Mouse (Mus musculus) layer of hippocampus, postnatal 10 days (tissue): ENCODE measurements around the gene Dab1. TPM values are rescaled to one million over a fixed set of nuclear protein-coding genes. Genes with fewer than 3 reads are reported as not detected.

Source experiments
- DNase-seq, 2 experiments: peaks; one replicate each; pipeline ENCODE4 v3.0.0; 2021; ENCODE audit warnings: low spot score in 2 of 2
- long read RNA-seq: library from polyadenylated mRNA; stranded (forward); transcript quantifications from one replicate; pipeline ENCODE4 v2.0.0, GENCODE M21; 2023
- total RNA-seq, 2 experiments: library from RNA; stranded (reverse); gene quantifications; 2 replicates each; pipeline ENCODE4 v1.2.3; 2021

Gene Dab1
- 100 to 1,000 TPM; 147 to 158 TPM for total RNA-seq
- long read RNA-seq, full-length matches to known transcripts = 14 of 98 reads
- long read RNA-seq, partial matches to known transcripts = 30 of 98 reads
- long read RNA-seq, other reads (novel, unspliced or antisense) = 54 of 98 reads

DNA sequence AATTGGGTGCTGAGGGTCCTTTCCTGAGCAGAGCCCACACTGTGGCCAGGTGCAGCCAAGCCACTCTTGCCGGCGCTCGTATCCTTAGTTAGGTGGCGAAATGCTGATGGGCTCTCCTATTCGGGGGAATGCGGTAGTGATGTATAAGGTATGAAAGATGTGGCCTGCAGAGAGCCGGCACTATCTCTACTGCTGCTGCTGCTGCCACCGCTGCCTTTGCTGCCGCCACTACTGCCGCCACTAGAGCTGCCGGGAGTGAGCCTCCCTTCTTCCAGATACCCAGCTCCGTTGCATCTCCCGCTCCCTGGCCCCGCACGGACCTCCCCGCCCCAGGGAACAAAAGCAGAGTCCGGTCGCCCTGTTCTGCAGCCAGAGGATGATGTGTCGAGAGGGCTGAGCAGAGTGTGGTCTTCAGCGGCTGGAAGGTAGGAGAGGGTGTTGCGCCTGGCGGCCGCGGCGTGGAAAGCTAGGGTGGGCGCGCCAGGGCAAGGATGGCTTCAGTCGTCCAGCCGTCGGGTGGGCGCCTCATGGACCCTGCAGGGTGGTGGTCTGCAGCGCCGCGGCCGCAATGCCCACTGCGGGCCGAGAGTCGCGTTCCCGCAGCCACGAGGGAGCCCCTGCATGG, at the start of gene Dab1:
TSS of gene Dab1 (plus strand) at position 39 of the 625 bp plus-strand sequence.
- peak; percentile 51 to 68 for DNase-seq

DNA sequence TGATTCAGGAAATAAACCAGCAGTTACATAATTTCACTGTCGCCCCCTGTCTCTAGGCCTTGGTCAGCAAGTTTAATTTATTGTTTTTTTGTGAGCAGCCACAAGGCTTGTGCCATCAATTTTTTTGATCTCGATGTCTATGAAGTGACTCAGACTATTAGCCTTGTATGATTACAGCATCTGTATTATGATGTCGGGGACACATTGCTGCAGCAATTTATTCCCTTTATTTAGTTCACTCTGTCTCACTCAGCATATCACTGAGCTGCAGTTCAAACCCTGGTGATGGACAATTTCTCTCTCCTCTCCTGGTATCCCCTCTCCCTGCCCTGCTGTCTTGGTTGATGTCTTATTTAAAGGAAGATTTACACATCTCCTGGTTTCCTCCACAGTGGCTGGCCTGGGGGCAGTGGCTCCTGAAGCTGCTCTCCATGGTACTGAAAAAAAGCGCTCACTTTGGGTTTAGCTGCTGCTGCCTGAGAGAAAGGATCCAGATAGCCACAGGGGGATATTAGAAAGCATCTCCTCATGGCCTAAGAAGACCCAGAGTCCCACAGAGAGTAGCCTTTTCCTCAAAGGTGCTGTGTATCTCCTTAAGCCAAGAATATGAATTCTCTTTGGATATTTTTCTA, 47.3 kb upstream of the Dab1 start:
- DNase-seq = no peak

DNA sequence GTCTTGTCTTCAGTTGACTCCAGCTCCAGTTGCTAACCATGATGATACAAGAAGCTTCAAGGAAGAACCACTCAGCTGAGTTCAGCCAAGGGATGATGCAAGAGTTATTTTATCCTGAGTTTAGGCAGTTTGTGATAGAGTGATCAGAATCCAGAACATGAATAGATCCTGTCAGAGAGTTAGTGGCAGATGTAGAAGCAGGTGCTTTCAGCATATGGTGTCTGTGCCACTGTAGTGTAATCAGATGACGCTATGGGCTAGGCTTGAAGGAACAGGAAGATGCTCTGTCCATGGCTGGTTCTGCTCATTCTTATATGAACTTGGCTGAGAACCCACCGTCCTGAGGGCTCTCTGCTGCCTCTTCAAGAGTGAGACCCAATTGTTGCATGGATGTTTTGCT, 43.6 kb upstream of the Dab1 start:
- no peak for DNase-seq

DNA sequence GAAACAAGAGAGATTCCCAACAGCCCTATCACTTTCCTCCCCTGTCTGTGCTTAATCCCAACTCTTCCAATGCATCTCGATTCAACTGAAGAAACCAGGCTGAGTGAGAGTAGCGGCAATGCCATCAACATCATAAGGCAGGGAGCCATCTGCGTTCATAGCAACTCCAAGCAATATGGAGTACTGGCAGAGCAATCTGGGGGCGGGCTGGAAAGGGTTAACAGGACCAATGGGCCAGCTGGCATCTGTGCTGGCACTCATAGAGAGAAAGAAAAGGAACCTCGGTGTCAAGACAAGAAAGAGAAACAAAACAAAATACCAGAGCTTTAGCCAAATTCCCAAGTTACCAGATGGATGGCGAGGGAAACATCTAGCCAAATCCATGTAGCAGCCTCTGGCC, 42.9 kb upstream of the Dab1 start:
- peak; percentile 58 to 65 for DNase-seq

DNA sequence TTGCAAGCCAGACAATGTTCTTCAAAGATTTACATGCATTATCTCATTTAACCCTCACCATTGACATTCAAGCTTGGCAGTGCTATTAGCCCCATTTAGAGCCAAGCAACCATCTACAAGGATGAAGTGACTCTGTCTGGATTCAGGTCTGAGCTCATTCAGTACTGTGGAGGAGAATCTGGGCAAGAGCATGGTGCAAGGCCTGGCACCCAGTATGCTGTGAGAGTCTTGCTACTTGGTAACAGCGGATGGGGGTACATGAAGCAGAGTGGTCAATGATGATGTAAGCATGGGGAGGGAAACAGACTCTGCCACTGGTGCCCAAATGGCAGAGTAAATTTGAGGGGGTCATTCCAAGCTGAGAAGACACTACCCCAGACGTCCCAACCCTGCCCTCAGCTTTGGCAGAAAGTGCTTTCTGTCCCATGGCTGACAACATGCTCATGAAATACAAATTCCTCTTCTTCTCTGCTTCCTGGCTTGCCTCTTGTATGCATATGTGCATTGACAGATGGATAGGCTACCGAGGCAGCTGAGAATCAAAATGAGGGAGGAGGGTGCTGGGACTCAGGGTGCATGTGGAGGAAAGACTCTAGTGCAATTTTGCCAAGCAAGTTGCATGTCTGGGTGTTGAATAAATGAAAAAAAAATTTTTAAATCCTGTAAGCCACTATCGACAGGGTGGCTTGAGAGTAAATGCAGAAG, 41.9 kb upstream of the Dab1 start:
- peak; percentile 36 to 57 for DNase-seq

DNA sequence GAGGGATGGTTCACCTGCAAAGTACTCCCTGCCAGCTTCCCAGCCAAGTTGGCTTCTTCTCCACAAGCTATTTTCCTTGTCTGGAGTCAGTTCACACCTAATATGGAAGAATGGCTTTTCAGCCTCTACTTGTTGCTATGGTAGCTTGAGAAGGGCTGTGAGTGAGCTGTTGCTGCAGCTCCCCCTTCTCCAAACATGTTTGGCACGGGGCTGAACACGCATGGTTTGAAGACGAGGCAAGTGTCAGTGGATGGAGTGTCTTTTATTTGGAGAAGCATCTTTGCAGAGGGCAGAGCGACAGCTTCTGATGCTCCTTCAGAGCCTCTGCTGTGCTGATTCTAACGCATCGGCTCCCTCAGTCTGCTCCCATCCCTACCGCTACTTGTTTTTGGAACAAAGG, 41.3 kb upstream of the Dab1 start:
- DNase-seq = peak; percentile 40 to 44

DNA sequence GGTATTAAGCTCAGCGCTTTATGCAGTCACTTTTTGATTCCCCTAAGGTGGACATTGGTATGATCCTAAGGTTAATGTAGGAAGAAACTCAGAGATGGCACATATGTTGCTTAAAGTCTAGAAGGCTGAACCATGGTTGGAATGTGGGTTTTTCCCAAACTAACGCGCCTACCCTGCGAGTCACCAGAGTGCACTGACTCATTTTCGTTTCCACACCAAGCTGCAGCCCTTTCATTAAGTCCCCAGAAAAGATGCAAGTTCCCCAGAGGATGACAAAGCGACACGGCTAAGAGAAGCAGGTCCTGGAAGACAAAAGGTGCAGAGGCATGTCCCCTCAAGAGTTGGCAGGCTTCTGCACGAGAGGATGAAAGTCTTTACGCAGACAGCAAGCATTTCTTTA, 39.1 kb upstream of the Dab1 start:
- DNase-seq = no peak

DNA sequence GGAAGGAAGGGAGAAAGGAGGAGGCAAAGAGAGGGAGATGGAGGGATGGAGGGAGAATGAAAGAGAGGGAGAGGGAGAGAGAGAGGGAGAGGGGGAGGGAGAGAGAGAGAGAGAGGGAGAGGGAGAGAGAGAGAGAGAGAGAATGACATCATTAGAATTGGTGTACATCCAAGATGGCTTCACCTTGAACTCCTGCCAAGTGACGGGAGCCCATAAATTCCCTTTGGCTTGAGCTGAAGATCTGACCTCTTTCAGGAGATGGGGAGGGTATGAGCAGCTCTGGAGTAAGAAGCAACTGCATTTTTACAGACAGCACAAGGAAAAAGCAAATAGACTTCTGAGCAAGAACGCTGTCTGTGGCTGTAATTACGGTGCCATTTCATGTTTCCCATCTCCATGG, 4.1 kb upstream of the Dab1 start:
- no peak for DNase-seq

DNA sequence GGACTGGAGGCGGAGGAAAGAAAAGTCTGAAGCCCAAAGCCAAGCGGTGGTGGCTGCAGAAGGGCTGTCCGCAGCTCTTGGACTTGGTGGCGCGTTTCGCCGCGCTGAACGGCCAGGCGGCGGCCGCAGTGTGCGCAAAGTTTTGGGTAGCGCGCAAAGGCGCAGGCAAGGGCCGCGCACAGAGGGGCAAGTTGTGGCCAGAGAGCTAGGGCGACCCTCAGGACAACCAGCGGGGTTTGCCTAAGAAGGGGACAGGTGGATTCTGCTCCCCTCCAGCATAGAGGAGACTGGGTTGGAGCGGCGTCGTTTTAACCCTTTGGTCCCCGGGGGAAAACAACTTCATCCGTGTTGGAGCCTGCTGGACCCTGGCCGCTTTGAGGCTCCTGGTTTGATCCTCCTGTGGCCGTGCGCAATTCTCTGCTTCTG, 800 bp downstream of the Dab1 start:
- peak; percentile 38 to 54 for DNase-seq

DNA sequence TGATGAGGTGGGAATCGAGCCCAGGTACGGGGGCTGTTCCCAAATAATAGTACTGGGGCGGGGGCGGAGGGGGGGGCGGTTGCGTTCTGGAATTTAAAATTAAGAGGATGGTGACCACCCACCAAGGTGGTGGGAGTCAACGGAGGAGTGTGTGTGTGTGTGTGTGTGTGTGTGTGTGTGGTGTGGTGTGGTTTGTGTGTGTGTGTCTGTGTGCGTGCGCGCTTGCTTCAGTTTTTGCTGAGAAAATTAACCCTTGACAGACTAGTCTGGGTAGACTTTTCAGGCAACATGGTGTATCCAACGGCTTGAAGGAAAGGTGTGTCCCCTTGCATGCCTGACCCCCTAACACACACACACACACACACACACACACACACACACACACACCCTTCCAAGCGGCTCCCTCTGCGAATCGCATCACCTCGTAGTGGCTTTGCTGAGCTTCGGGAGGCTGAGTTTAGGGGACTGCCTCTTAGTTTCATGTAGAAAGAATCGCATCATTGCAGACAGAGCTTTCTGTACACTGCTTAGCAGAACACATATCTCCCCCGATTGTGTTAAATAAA, 1.5 kb downstream of the Dab1 start:
- DNase-seq = peak in 1 of 2 experiments; percentile 33

DNA sequence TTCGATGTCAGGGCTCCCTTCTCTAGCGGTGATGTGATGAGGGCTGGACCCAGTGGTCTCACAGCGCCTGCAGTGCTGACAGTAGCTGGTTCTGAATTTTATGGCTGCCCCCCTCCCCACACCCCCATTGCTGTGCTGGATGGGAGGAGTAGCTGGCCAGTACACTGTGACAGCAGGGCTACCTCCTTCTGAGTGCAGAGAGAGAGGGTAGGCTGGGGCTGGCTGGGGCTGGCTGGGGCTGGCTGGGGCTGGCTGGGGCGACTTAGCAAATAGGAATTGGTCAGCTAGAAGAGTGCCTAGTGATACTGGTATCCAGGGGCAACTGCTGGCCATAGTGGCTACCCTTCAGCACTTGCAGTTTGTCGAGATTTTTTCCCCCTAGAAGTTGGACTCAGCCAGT, 2.4 kb downstream of the Dab1 start:
- peak; percentile 35 to 36 for DNase-seq

DNA sequence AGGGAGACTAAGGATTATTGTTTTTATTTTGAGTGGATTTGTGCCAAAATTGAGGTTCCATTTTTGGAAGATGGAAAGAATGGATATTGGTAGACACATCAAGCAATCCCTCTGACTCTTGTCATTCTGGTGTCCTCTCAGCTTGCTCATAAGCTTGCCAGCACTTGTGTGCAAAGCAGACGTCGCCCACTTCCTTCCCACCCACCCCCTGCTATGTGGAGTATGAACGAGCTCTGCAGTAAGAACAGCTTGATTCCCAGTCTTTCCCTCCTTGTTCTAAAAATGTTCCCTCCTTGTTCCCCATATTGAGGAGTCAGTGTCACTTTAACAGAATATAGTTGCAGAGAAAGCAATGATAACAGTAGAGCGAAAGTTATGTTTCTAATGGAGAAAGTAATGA, 11.0 kb downstream of the Dab1 start:
- DNase-seq = no peak

DNA sequence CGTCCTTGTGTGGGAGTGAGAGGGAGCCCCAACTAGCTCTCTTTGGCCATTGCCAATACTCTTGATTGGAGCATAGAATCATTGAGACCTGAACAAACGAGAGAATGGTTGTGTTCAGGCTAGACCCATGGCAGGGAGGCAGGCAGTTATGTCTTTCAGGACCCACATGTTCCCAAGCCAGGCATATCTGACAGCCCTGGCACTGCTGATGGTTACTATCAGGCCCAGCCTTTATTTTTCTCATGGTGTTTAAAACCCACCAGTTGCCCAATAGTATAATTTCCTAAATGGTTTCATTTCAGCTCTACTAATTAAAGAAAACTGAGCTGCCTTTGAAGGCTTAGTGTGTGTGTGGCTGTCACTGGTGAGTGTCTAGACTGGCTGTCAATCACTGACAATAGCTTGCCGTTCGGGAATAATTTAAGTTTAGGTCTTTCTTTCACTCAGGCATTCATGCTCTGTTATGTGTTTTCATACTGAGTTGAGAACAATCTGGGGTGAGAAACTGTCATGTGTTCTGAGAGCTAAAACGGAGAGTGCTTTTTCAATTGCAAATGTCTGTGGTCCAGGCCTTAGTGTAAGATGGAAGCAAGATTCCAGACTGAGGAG, 17.1 kb downstream of the Dab1 start:
- DNase-seq = no peak

DNA sequence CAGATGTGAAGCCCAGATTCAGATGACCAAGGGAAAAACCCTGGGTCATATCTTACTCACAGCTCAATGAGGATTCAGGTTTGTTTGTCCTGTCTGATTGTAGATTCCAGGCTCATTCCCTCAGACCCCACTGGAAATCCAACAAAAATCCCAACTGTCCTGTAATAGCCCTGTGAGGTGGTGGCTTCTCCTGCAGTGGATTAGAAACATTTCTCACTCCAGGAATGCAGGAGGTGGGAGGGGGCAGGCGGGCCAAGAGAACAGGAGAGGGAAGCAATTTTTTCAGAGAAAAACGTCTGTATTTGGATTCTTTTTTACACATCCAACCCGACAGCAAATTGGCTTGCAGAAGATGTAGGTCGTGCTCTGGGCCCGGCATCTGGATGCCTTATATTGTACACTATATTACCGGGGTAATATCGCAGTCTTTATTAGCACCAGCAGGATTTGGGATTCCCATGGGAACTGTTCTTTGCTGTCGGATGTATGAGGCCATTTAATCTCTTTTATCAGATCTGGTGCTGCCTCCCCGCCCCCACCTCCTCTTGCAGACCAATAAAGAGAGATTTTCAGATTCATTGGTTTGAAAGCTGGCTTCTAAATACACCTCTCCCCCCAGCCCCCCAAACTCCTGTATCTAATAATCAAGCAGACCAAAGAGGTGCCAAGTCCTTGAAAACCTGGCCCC, 29.2 kb downstream of the Dab1 start:
- DNase-seq = no peak

DNA sequence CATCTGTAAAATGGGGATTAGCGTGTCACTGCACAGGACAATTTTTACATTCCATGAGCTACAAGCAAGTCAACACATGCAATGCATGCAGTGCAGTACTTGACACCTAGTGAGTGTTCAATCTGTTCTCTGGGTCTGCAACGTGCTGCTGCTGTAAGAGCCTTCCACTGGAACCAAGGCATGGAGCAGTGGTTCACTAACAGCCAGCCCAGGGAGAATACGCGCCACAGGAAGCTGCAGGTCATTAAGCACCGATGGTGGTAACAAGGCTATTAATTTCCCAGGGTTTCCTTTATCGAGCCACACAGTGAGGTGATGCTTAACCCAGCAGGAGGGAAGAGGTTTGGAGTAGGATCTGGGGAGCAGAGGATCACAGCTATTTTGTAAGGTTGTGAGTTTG, 36.6 kb downstream of the Dab1 start:
- no peak for DNase-seq

DNA sequence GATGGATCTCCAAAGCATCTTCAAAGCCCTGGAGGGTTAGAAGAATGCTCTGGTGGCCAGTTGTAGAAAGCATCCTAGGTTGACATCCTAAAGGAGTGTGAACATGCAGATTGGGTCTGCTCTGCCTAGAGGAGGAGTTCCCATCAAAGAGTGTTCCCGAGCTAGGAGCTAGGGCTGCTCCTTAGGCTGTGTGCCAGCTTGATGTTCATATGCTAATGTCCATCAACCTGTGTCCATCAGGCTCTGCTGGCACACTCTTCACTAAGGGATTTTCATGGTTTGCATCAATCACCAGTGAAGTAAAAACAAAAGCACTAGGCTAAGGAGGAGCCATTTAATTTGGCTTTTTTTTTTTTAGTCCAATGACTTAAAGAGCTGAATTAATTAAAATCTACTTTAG, 42.2 kb downstream of the Dab1 start:
- DNase-seq = no peak

DNA sequence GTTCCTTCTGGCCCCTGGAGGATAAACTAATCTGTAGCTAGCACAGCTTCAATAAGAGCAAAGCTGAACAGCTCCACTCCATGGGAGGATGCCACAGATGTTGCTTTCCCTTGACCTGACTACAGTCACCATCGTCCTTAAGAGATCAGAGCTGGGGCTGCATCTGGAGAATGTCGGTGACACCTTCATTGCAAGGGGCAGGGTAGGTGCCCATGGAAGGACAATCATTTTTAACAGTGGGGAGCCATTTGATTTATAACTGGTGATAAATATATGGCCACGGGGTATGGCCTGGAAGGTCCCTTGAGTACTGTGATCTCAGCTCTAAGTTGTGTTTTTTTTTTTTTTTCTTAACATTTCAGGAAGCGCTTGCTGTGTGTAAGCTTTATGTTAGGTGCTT, 48.3 kb downstream of the Dab1 start:
- DNase-seq = no peak

DNA sequence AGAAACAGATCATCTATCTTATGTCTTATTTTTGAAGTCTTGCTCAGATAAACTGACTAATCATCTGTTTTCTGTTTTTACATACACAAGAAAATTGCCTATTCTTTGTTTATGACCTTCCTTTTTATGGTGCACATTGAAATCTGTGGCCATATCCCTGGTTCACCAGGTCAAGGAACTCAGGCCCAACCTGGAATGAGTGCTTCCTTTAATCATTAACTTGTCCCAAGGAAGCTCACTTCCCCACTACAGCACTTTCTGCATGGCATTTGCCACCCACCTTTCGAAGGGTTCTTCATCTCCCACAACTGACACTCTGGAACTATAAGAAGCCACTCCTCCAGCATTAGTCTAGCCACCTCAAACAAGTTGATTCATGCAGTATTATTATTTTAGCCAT, 58.0 kb downstream of the Dab1 start:
- no peak for DNase-seq

DNA sequence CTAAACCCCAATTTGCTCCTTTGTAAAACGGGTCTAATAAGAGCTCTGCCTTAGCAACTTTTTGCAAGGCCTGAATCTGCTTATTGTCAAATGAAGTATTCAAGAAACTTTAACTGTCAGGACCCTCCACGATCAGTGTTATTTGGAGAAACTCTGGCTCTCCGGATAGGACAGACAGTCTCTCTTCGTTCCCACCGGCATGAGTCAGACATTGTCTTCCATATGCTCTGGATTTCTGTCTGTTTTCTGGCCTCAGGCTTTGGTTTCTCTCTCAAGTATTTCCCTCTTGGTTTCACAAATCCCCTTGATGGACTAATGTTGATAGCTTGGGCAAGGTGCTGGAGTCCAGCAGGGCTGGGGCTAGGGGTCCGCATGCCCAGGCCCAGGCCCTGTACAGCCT, 59.3 kb downstream of the Dab1 start:
- DNase-seq = no peak

DNA sequence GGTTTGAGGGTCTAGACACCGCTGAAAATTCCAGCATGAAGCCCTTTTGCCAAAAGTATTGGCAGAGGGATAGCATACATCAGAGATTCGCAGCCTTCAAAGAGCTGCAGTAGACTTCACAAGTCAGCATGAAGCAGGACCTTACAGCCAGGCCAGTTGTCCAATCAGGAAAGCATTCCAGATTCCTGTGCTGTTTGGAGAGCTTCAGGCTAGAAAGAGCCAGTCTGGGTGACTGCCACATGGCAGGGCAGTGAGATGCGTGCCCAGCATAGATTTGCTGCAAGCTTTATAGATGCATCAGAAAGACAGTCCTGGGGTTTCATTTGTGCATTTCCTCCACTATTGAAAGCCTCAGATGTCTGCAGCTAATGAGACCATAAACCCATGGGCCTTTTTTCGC, 66.0 kb downstream of the Dab1 start:
- DNase-seq = peak in 1 of 2 experiments; percentile 60

DNA sequence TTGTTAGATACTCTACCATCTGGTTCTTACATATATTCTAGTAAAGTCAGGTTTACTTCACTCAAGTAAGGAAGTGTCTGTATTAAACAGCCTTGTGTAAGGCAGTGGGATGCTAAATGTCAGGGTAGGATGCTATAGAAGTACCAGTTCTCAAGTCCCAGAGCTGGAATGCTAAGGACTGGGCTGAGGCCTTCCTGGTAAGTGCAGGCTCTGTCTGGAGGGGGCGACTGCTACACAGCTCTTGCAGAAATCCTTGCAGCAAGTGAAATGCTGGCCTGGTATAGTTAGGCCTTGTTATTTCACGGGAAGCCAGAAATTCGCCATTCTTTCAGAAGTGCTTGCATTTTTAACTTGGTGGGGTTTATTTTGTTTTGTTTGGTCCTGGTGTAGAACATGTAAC, 72.6 kb downstream of the Dab1 start:
- DNase-seq = peak in 1 of 2 experiments; percentile 38
